Mouse (Mus musculus): ENCODE results near the gene Kpnb1.
"Not testable (repeated sequence)": the region's sequence is repeated elsewhere in the genome, so short reads cannot be mapped to it uniquely, and the experiment has no call there.

Kpnb1 gene

GRCm38 (mm10) chr11:97187764-97188642 lies at the start of gene Kpnb1:
Gene Kpnb1 (minus strand): TSS chr11:97187881.
- peak; percentile 100 for DNase-seq

GRCm38 (mm10) chr11:97232436-97232835 lies 44.8 kb upstream of the Kpnb1 start:
- DNase-seq, result no peak

GRCm38 (mm10) chr11:97229396-97229795 lies 41.7 kb upstream of the Kpnb1 start:
- no peak for DNase-seq

GRCm38 (mm10) chr11:97228985-97229384 lies 41.3 kb upstream of the Kpnb1 start:
- no peak for DNase-seq

- DNase-seq, result no peak
These were observed 38.5 kb upstream of the Kpnb1 start for GRCm38 (mm10) chr11:97226131-97226530.

GRCm38 (mm10) chr11:97223485-97223884 lies 35.8 kb upstream of the Kpnb1 start:
- no peak for DNase-seq

- no peak for DNase-seq
These were observed 33.9 kb upstream of the Kpnb1 start for GRCm38 (mm10) chr11:97221611-97222010.

GRCm38 (mm10) chr11:97220211-97220610 lies 32.5 kb upstream of the Kpnb1 start:
- no peak for DNase-seq

- no peak for DNase-seq
These were observed 26.7 kb upstream of the Kpnb1 start for GRCm38 (mm10) chr11:97214411-97214810.

GRCm38 (mm10) chr11:97210728-97211400 lies 23.2 kb upstream of the Kpnb1 start:
- DNase-seq, result no peak

GRCm38 (mm10) chr11:97207011-97207422 lies 19.3 kb upstream of the Kpnb1 start:
- DNase-seq, result no peak

- no peak for DNase-seq
These were observed 11.8 kb upstream of the Kpnb1 start for GRCm38 (mm10) chr11:97199519-97199918.

- peak; percentile 65 for DNase-seq
These were observed 10.9 kb upstream of the Kpnb1 start for GRCm38 (mm10) chr11:97198601-97199000.

GRCm38 (mm10) chr11:97197021-97197420 lies 9.3 kb upstream of the Kpnb1 start:
- no peak for DNase-seq

GRCm38 (mm10) chr11:97196541-97196940 lies 8.9 kb upstream of the Kpnb1 start:
- no peak for DNase-seq

- DNase-seq, result peak; percentile 20
These were observed 4.9 kb upstream of the Kpnb1 start for GRCm38 (mm10) chr11:97192621-97192951.

- DNase-seq, result no peak
These were observed 4.4 kb upstream of the Kpnb1 start for GRCm38 (mm10) chr11:97191915-97192620.

- no peak for DNase-seq
These were observed 3.3 kb upstream of the Kpnb1 start for GRCm38 (mm10) chr11:97190992-97191391.

GRCm38 (mm10) chr11:97189645-97190044 lies 2.0 kb upstream of the Kpnb1 start:
- not testable (repeated sequence) for DNase-seq

GRCm38 (mm10) chr11:97189231-97189630 lies 1.6 kb upstream of the Kpnb1 start:
- no peak for DNase-seq

GRCm38 (mm10) chr11:97188643-97188955 lies 918 bp upstream of the Kpnb1 start:
- no peak for DNase-seq

GRCm38 (mm10) chr11:97186947-97187763 lies 526 bp downstream of the Kpnb1 start:
- DNase-seq, result peak; percentile 98

Data from retina, postnatal 1 day (tissue).